Mouse (Mus musculus): ENCODE measurements around the gene Rnf185. TPM values are rescaled to one million over a fixed set of nuclear protein-coding genes. Genes with fewer than 3 reads are reported as not detected.
A peak's percentile ranks its signal among the peaks of the same experiment; 100 is the strongest.

Gene Rnf185
- 10 to 100 TPM; 22.2 TPM for total RNA-seq (2021)

DNA sequence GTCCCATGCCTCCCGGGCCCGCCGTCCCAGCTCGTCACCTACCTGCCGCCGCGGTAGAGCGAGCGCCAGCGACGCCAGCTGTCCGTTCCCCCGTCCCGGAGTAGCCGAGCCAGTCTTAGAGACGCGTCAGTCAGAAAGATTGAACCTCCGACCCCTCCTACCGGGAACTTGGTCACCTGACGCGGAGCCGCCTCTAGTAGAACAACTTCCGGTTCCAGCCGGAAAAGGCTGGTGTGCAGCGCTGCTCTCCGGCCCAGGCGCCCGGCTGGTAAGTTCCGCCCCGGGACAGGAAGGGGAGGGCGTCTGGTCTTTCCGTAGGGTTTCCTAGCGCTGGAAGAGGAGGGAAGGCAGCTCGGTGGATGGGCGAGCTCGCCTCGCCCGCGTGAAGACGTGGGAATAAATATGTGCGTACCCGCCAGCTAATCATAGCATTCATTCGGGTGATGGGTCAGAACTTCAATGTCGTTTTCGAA is at the start of gene Rnf185:
TSS of gene Rnf185 (minus strand) at position 197 of the 473 bp plus-strand sequence.
- DNase-seq (ENCODE audit: extremely low spot score in 1 of 2, low spot score in 2 of 2): peak; percentile 94 to 96
- intact Hi-C loops (cut with DNase I): no loop called here

DNA sequence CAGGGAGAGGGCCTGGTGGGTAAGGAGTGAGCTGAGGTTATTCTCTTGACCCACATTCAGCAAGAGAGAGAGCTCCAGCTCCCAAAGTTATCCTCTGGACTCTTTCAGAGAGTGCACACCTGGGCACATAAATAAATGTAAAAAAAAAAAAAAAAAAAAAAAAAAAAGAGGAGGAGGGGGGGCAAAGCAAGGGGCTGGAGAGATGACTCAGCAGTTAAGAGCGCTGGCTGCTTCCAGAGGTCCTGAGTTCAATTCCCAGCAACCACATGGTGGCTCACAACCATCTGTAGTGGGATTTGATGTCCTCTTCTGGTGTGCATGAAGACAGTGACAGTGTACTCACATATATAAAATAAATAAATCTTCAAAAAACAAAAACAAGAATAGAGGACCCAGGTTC is 45.1 kb upstream of the Rnf185 start:
- intact Hi-C loops (cut with DNase I): no loop called here
- no peak for DNase-seq (ENCODE audit: extremely low spot score in 1 of 2, low spot score in 2 of 2)

DNA sequence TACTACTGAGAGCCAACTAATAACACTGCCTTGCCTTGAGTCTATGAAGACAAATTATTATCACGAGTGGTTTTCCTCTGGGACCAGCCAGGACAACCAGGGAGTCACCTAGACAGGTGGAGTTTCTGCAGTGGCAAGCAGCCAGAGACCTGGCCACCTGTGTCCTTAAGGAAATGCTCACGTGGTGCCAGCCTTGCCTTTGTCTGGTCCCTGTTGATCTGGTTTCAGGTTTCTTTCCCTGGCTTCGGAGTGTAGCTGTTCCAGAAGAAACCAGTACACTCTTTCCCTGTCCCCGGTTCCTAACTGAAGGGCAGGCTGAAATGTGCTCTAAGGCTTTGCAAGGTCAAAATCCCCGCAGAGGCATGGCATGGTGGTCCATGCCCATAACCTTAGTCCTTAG is 44.6 kb upstream of the Rnf185 start:
- DNase-seq (ENCODE audit: extremely low spot score in 1 of 2, low spot score in 2 of 2): no peak

DNA sequence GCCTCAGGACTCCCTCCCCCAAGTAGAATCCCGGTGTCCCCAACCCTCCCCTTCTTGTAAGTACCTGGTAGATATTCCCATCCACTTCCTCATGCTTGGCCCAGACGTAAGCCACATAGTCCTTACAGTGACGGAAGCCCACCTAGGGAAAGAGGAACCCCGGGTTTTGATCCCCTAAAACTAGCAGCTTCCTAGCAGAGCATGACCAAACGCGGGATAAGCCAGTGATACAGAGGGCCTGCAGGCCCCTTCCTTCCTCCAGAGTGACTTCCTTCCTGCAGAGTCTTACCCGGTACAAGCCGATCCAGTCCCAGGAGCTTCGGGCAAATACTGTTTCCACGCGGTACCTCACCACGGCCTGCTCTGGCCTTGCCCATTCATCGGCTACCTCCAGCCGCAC is 43.3 kb upstream of the Rnf185 start:
- DNase-seq (ENCODE audit: extremely low spot score in 1 of 2, low spot score in 2 of 2): no peak
- intact Hi-C loops (cut with DNase I): no loop called here

More for the DNA sequence above, 44.6 kb upstream of the Rnf185 start:
- intact Hi-C loops (cut with DNase I): no loop called here

DNA sequence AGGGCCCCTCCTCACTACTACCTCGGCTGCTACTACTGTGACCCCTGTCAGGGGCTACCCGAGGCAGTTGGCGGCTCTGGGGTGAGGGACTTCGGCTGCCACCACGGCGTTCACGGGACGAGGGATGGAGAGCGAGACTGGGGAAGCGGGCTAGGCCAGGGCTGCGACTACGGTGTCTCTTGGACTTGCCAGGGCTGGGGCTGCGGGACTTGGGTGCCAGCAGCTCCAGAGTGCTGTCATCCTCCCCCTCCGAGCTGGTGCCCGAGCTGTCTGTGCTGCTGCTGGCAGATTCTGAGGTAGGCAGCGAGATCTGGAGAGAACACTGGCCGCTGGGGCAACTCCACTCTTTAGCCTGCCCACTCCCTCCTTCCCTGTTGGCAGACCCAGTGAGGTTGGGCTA is 42.7 kb upstream of the Rnf185 start:
- no peak for DNase-seq (ENCODE audit: extremely low spot score in 1 of 2, low spot score in 2 of 2)
- intact Hi-C loops (cut with DNase I): no loop called here

DNA sequence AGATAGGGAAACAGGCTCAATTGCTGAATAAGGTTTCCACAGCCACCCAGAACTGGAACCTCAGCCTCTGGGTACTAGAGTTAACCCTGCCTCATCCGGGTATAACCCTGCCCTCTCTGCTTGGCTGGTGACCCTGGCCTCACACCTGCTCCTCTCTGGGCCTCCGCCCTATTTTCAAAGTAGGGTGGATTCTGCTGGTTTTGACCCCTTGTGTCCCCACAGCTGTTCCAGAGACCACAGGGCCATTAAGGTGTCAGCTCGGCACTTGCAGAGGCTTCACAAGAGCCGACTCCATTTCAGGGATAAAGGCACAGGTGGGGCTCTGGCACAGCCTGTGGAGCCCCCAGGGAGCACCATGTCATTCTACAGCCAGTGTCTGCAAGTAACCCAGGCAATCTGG is 40.6 kb upstream of the Rnf185 start:
- no peak for DNase-seq (ENCODE audit: extremely low spot score in 1 of 2, low spot score in 2 of 2)
- intact Hi-C loops (cut with DNase I): no loop called here

DNA sequence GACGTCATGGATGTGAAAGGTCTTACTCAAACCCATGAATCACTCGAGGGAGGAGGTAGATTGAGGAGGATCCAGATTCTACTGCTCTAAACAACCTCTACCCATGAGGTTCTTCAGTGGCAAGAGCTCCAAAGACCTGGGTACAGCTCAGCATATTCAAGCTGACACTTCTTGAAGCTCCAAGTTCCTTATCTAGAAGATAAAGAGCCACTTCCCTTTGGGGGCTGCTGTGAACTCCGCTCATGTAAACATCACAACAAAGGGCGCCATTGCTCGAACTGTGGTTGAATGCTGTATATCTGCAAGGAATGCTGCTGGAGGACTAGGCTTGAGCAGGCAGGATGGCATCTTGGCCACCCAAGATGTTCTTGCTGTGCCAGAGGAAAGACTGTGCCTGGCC is 36.9 kb upstream of the Rnf185 start:
- no peak for DNase-seq (ENCODE audit: extremely low spot score in 1 of 2, low spot score in 2 of 2)
- intact Hi-C loops (cut with DNase I): no loop called here

DNA sequence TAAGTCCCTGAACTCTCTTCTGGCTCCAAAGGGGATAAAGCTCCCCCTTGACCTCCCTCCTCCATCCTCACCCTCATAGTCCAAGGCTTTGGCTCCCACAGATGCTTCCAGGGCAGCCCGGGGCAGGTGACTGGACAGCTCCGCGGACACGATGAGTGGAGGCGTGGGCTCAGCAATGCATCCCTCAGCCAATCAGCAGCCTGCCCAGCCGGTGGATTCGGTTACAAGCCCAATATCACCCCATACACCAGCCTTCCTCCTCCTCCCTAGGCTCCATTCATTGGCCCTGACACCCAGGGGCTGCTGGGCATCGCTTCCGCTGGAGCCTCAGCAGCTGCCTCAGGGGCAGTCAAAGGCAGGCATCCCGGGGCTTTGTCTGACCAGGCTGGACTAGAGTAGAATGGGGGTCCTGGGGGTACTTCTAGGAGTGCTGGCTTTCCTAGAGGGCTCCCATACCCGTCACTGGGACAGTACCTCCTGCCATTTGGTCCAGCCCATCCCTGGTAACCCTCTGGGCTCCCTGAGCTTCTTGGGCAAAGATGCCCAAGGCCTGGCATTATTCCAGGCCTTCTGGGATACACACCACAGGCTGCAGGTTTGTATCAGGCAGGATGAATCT is 35.9 kb upstream of the Rnf185 start, which contains the start of gene Pla2g3:
TSS of gene Pla2g3 (plus strand) at position 333 of the 619 bp plus-strand sequence.
- intact Hi-C loops (cut with DNase I): no loop called here
- DNase-seq (ENCODE audit: extremely low spot score in 1 of 2, low spot score in 2 of 2): no peak

DNA sequence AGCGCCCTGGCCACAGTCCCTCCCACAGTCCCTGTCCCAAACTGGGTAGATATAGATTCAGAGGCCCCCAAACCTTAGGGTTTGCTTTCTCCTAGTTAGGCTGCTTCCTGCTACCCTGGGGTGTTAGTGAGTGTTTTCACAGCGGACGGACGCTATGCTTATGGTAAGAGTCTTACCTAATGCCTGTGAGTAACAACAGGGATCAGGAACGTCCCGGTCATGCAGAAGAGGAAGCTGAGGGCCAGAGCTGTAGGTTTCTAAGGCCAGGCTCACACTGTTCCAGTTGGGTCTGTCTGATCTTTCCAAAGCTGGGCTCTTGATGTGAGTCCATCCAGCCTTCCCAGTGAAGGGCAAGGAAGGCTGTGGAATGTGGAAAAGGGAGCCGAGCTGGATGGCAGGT is 34.2 kb upstream of the Rnf185 start:
- no peak for DNase-seq (ENCODE audit: extremely low spot score in 1 of 2, low spot score in 2 of 2)
- intact Hi-C loops (cut with DNase I): no loop called here

DNA sequence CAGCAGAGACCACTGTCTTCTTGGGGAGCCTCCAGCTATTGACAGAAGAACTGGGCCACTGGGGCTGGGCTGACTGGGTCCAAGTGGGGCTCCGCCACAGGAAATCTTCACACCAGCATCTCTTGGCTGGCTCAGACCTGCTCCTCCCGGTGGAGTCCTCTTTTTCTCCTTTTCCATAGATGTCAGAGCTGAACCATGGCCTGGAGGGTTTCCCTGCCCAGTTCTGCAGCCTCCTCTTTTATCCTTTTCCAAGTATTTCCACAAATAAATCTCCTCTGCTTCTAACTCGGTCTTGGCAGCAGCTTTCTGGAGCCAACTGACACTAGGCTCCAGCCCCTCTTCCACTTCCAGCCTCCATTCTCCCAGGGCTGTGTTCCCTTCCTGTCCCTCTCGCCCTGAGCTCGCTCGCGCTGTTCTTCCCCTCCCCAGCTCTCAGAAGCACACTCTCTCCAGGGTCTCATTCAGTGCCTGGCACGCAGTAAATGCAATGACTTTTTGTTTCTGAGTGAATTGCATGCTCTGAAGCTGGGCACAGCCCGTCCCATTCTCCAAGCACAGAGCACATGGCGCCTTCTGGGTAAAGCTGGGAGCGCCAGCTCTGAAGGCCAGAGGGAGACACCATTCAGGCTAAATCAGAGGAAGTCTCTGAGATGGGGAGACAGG is 31.9 kb upstream of the Rnf185 start:
- intact Hi-C loops (cut with DNase I): no loop called here

DNA sequence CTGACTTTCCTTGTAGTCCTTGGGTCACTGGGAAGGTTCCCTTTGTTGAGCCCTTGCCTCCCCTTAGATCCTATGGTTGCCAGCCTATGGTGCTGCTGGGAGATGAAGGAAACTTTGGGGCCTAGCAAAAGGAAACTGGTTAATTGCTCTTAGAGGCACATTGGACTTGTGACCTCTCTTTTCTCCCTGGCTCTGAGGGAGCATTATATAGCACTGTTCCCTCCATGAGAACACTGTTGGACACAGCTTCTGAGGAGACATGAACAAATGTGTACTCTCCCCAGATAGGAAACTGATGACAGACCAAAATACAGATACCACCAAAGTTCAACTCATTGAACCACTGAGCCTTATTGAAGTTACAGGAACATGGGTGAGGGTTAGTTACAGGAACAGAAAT is 23.3 kb upstream of the Rnf185 start:
- no peak for DNase-seq (ENCODE audit: extremely low spot score in 1 of 2, low spot score in 2 of 2)
- intact Hi-C loops (cut with DNase I): no loop called here

More for the DNA sequence above, 31.9 kb upstream of the Rnf185 start:
- peak in 1 of 2 experiments; percentile 50 for DNase-seq (ENCODE audit: extremely low spot score in 1 of 2, low spot score in 2 of 2)

DNA sequence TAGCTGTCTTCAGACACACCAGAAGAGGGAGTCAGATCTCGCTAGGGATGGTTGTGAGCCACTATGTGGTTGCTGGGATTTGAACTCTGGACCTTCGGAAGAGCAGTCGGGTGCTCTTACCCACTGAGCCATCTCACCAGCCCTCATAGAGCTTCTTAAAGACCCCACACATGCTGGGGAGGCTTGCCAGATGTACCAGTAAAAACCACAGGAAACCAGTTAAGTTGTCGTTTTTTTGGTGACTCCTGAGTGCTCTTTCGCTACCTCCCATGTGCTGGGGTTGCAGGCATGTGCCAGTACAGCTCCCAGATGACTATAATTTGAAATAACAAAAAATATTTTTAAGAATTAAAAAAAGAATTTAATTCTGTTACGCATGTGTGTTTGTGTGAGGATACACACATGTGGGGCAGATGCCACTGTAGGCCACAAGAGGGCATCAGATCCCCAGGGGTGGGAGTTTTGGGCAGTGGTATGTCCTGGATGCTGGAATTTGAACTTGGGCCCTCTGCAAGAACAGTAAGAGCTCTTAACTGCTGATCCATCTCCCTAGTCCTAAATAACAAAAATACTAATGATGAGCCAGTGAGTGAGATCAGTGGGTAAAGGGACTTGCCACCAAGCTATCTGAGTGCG is 22.4 kb upstream of the Rnf185 start:
- no peak for DNase-seq (ENCODE audit: extremely low spot score in 1 of 2, low spot score in 2 of 2)
- intact Hi-C loops (cut with DNase I): loop anchor here (1.0 kb wide), 1 partner anchor 40 kb away; the partner anchor contains the start of gene Selenom

DNA sequence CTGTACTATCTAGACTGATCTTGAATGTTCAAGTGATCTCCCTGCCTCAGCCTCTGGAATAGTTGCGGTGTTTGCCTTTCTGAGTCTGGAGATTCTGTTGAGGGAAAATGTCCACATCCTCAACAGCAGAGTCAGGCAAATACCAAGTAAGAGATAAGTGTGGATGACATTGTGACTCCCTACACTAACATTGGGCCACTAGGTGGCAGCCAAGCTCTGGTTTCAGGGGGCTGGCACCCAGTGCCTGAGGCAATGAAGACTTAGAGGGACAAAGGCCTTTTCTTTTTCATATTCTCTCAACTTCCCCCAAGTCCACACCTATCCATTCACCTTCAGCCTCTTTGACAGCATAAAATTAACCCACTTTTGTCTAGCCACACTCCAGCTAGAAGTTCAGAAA is 20.3 kb upstream of the Rnf185 start:
- intact Hi-C loops (cut with DNase I): no loop called here
- peak; percentile 66 to 90 for DNase-seq (ENCODE audit: extremely low spot score in 1 of 2, low spot score in 2 of 2)

DNA sequence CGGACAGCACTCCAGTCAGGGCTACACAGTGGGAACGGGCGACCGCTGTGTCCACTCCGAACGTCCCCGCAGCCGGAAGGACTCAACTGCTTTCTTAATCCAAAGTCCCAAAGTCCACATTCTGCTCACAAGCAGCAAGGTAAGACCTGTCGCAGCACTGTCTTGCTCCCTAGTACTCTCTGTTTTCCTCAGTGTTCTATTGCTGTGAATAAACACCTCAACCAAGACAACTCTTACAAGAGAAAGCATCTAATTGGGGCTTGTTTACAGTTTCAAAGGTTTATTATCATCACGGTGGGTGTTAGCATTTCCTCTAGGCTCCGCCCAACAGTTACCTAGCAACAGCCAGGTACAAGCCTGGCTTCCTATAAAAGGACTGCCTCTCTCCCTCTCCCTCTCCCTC is 19.3 kb upstream of the Rnf185 start:
- DNase-seq (ENCODE audit: extremely low spot score in 1 of 2, low spot score in 2 of 2): no peak
- intact Hi-C loops (cut with DNase I): no loop called here

DNA sequence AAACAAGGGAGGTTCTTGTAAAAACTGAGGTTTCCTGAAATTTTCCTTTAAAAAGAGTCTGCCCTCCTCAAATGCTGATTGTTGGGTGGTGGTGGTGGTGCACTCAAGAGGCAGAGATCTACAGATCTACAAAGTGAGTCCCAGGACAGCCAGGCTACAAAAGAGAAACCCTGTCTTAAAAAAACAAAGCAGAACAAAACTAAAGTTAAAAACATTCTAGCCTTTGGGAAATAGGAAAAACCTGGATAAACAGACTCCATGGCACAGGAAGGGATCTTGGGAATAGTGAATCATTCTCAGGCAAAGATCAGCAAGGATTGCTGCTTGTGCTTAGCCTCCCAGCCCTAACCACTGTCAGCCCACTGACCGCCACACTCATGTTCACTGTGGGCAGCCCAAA is 10.7 kb upstream of the Rnf185 start:
- intact Hi-C loops (cut with DNase I): no loop called here
- DNase-seq (ENCODE audit: extremely low spot score in 1 of 2, low spot score in 2 of 2): no peak

DNA sequence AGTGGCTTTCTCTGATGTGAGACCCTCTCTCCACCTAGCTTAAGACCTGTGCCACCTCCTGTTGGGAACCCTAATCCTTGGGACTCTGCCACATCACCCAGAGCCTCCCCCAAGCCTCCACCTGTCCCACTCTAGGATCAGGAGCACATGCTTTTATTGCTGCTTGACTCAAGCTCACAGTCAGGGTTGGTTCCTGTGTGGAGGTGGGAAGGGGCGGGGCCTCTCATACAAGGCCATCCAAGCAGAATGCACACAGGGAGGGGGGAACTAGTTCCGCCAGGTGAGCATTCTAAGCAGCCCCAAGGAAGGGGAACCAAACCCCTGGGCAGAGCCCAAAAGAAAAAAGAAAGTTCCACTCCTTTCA is 6.9 kb upstream of the Rnf185 start:
- intact Hi-C loops (cut with DNase I): no loop called here
- DNase-seq (ENCODE audit: extremely low spot score in 1 of 2, low spot score in 2 of 2): no peak

DNA sequence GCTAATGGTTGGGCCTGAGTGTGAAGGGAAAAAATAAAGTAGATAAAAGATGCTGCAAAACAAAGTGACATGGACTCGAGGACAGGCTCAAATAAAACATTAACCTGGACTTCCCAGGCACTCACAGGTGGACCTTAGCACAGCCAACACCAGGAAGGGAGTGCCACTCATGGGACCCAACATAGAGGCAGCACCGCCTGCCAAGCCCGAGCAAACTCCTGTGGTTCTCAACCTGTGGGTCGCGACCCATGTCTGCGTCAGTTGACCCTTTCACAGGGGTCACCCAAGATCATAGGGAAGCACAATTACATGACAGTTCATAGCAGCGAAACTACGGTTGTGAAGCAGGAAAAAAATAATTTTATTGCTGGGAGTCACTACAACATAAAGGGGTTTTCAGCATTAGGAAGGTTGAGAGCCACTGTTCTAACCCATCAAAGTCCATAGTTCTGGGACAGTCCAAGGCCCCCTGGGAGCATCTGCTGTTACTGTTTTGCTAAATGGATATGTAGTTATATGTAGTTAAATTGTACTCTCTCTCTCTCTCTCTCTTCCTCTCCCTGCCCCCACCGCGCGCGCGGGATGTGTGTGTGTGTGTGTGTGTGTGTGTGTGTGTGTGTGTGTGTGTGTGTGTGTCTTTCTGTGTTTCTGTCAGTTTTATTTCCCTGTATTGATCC is 6.4 kb upstream of the Rnf185 start:
- intact Hi-C loops (cut with DNase I): no loop called here
- DNase-seq (ENCODE audit: extremely low spot score in 1 of 2, low spot score in 2 of 2): no peak

DNA sequence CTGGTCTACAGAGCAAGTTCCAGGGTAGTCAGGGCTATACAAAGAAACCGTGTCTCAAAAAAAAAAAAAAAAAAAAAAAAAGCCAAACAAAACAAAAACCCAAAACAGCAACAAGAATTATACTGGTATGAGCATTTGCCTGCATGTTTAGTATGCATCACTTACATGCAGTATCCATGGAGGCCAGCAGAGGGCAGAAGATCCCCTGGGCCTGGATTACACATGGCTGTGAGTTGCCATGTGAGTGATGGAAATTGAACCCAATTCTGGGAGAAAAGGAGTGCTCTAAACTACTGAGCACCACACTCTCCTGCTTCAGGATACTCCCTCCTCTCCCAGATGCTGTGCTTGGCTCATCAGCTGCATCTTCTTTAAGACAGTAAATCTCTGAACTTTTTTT is 4.2 kb upstream of the Rnf185 start:
- DNase-seq (ENCODE audit: extremely low spot score in 1 of 2, low spot score in 2 of 2): peak; percentile 62 to 75
- intact Hi-C loops (cut with DNase I): no loop called here

DNA sequence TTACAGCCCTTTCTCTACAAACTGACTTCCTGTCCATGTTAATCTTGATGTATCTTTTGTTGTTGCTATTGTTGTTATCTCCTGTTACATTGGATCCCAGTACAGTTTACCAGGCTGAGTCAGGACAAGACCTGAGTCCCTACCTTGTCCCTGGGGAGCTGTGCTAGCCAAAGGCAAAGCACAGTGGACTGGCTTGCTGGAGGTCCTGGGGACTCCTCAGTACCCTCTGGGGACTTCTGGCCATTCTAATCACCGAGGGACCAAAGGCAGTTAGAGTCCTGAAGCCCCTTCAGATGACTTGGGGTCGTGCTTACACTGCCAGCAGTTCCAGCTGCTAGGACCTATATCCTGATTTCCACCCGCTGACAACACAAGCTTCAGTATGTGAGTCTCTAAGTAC is 2.3 kb upstream of the Rnf185 start:
- intact Hi-C loops (cut with DNase I): no loop called here

DNA sequence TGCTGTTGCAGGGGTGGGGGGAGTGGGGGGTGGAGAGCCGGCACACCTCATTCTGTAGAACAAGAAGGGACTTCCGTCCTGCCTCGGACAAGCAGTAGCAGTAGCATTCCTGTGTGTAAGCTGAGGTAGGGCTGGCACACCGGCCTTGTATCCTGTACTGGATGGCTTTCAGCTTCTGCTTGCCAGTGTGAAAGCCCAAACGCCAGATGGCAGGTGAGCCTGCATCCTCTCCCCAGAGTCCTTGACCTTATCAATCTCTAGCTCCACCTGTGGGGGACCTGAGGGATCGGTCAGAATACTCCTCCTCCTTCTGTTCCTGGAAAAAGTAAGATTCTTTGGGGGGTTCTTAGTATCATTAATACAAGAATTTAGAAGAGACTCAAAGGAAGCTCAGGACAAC is 1.3 kb upstream of the Rnf185 start:
- intact Hi-C loops (cut with DNase I): no loop called here
- DNase-seq (ENCODE audit: extremely low spot score in 1 of 2, low spot score in 2 of 2): peak in 1 of 2 experiments; percentile 45

More for the DNA sequence above, 2.3 kb upstream of the Rnf185 start:
- DNase-seq (ENCODE audit: extremely low spot score in 1 of 2, low spot score in 2 of 2): no peak

All from left cerebral cortex, postnatal 10 days (tissue).